Mouse (Mus musculus): Measurements from ENCODE around the gene Gm5726. TPM values are rescaled to one million over a fixed set of nuclear protein-coding genes. Genes with fewer than 3 reads are reported as not detected.

Gm5726 gene
- not detected in 2 replicates for polyA plus RNA-seq (2015; fragmentation: Nextera tagmentation; extraction: Ambion mirVana)

DNA sequence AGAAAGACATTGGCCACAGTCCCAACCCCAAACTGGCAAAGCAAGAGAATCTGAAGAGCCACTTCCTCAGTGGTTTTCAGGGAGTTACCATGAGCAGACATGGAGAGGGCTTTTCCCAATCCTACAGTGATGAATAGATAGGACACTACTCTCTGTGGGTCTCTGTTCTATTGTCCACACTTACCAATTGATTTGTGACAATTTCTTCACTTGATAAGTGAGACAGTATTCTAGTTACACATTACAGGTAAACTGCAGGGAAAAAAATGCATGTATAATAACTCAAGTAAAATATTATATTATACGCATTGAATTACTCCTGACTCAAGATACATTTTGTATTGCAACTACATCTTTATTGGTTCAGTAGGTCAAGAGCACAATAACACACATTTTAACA lies at the start of gene Gm5726:
Gm5726 (minus strand) TSS at position 101 of the 400 bp plus-strand sequence.

DNA sequence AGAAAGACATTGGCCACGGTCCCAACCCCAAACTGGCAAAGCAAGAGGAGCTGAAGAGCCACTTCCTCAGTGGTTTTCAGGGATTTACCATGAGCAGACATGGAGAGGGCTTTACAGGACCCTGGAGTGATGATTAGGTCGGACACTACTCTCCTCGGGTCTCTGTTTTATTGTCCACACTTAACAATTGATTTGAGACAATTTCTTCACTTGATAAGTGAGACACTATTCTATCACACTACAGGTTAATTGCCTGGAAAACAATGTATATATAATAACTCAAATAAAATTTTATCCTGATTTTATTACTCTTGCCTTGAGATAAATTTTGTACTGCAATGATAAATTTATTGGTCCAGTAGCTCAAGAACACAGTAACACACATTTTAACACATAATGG lies 30.6 kb upstream of the Gm5726 start, which contains the start of gene Gm4141:
Gm4141 (minus strand) TSS at position 101 of the 400 bp plus-strand sequence.

DNA sequence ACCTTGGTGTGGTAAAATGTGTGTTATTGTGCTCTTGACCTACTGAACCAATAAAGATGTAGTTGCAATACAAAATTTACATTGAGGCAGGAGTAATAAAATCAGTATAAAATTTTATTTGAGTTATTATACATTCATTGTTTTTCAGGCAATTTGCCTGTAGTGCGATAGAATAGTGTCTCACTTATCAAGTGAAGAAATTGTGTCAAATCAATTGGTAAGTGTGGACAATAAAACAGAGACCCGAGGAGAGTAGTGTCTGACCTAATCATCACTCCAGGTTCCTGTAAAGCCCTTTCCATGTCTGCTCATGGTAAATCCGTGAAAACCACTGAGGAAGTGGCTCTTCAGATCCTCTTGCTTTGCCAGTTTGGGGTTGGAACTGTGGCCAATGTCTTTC lies 12.0 kb downstream of the Gm5726 start, which contains the start of gene Vmn1r104:
Vmn1r104 (plus strand) TSS at position 301 of the 400 bp plus-strand sequence.

DNA sequence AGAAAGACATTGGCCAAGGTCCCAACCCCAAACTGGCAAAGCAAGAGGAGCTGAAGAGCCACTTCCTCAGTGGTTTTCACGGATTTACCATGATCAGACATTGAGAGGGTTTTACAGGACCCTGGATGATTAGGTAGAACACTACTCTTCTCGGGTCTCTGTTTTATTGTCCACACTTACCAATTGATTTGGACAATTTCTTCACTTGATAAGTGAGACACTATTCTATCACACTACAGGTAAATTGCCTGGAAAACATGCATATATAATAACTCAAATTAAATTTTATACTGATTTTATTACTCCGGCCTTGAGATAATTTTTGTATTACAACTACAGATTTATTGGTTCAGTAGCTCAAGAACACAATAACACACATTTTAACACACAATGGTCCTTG lies 35.1 kb downstream of the Gm5726 start, which contains the start of gene Vmn1r103:
Vmn1r103 (minus strand) TSS at position 101 of the 400 bp plus-strand sequence.

Other genes with a start within 250 kb of the Gm5726 start
- gene Gm4133, start 211.7 kb downstream of the Gm5726 start, polyA plus RNA-seq (2015; fragmentation: Nextera tagmentation; extraction: Ambion mirVana) = not detected in 2 replicates
- gene Gm5728, start 170.3 kb downstream of the Gm5726 start, polyA plus RNA-seq (2015; fragmentation: Nextera tagmentation; extraction: Ambion mirVana) = not detected in 2 replicates
- not detected in 2 replicates for gene Vmn1r100, start 127.8 kb downstream of the Gm5726 start, polyA plus RNA-seq (2015; fragmentation: Nextera tagmentation; extraction: Ambion mirVana)
- gene Vmn1r101, start 103.2 kb downstream of the Gm5726 start, polyA plus RNA-seq (2015; fragmentation: Nextera tagmentation; extraction: Ambion mirVana) = not detected in 2 replicates
- not detected in 2 replicates for gene Gm10670, start 70.8 kb downstream of the Gm5726 start, polyA plus RNA-seq (2015; fragmentation: Nextera tagmentation; extraction: Ambion mirVana)
- not detected in 2 replicates for gene Vmn1r103, start 35.2 kb downstream of the Gm5726 start, polyA plus RNA-seq (2015; fragmentation: Nextera tagmentation; extraction: Ambion mirVana)
- gene Vmn1r104, start 11.9 kb downstream of the Gm5726 start, polyA plus RNA-seq (2015; fragmentation: Nextera tagmentation; extraction: Ambion mirVana) = not detected in 2 replicates
- not detected in 2 replicates for gene Gm4141, start 30.5 kb upstream of the Gm5726 start, polyA plus RNA-seq (2015; fragmentation: Nextera tagmentation; extraction: Ambion mirVana)
- gene Gm4513, start 53.3 kb upstream of the Gm5726 start, polyA plus RNA-seq (2015; fragmentation: Nextera tagmentation; extraction: Ambion mirVana) = not detected in 2 replicates
- gene Vmn1r107, start 123.2 kb upstream of the Gm5726 start, polyA plus RNA-seq (2015; fragmentation: Nextera tagmentation; extraction: Ambion mirVana) = not detected in 2 replicates
- not detected in 2 replicates for gene Vmn1r111, start 157.5 kb upstream of the Gm5726 start, polyA plus RNA-seq (2015; fragmentation: Nextera tagmentation; extraction: Ambion mirVana)
- not detected in 2 replicates for gene Gm10668, start 184.9 kb upstream of the Gm5726 start, polyA plus RNA-seq (2015; fragmentation: Nextera tagmentation; extraction: Ambion mirVana)
- gene Vmn1r112, start 225.4 kb upstream of the Gm5726 start, polyA plus RNA-seq (2015; fragmentation: Nextera tagmentation; extraction: Ambion mirVana) = not detected in 2 replicates
- not detected in 2 replicates for gene Vmn1r113, start 241.5 kb upstream of the Gm5726 start, polyA plus RNA-seq (2015; fragmentation: Nextera tagmentation; extraction: Ambion mirVana)